Mouse (Mus musculus) thymus, adult 2 months (tissue): Measurements from ENCODE around the gene Taf15.

Experiments
- CTCF ChIP-seq: fragments of 200-500 bp; IDR thresholded peaks from 2 replicates; pipeline ENCODE4 v1.5.1; 2012; ENCODE audit warnings: mild to moderate bottlenecking, control low read depth, low read length, moderate library complexity, borderline replicate concordance; ENCODE audit not compliant: control insufficient read depth, poor library complexity, insufficient read depth; ENCODE audit errors: extremely low read depth
- POLR2A ChIP-seq: fragments of 200-500 bp; IDR thresholded peaks from 2 replicates; pipeline ENCODE4 v1.6.1; 2012; ENCODE audit warnings: mild to moderate bottlenecking, low read length, control low read depth, moderate library complexity; ENCODE audit not compliant: control insufficient read depth, poor library complexity, insufficient read depth; ENCODE audit errors: extremely low read depth

DNA sequence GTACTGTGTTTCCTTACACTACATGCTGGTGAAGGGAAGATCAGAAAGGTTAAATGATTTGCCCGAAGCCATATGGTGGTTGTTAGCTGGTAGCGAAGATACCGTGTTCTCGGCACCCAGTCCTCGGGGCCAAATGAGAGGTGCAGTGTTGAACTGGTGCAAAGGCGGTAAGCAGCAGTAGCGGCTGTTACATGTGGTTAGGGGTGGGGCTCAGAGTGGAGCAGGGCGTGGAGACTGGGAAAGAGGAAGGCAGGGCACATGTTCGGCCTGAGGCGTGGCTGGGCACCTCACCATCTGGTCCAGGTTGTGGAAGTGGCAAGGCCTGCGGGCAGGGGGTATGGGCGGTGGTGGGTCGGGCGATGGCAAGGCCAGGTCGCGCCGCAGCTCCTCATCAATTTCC, 45.9 kb upstream of the Taf15 start:
- TF ChIP-seq CTCF (no peak), POLR2A (no peak)
